Comparison of ENCODE assay signal across 9 mouse cellular contexts in genomic region chr10:117941266-117941651, GRCm38 (mm10).
DNase-seq lines count a peak whose midpoint lies in the region; ATAC-seq and TF ChIP-seq lines count a peak whose summit lies in the region.
"Had no signal": no experiment of that assay in that cellular context is flagged by ENCODE, and none has a peak within 500 bp of the region (broad histone marks: within the 10 kb centered on the region; RNA-seq: fewer than 3 reads in every experiment).

No protein-coding gene starts in this region.

- H3K36me3 ChIP-seq in heart, embryonic 11.5 days (ENCODE audit: control insufficient read depth, insufficient read depth, low read length), result no peaks in the 10 kb centered on the region
- H3K36me3 ChIP-seq in macrophage (ENCODE audit: inconsistent target), result no peaks in the 10 kb centered on the region

- no peak overlapping the region for H3K4me3 ChIP-seq in heart, embryonic 11.5 days (ENCODE audit: low read depth, low read length)
- no peak overlapping the region; the same call in 1 of the 2 replicates for H3K4me3 ChIP-seq in layer of hippocampus, adult 2 months
- H3K4me3 ChIP-seq in embryonic fibroblast, embryonic 13.5 days (ENCODE audit: insufficient read depth, low read length), result no peak overlapping the region
- peak overlapping the region; percentile 8; the same call in 1 of the 2 replicates for H3K4me3 ChIP-seq in macrophage (ENCODE audit: inconsistent target)

- no peak for ATAC-seq in heart, embryonic 11.5 days (replicated peaks; ENCODE audit: insufficient number of reproducible peaks, low FRiP score, low TSS enrichment)

- peak overlapping the region; percentile 27 for H3K4me2 ChIP-seq in heart, embryonic 11.5 days

- no peaks in the 10 kb centered on the region for H3K27me3 ChIP-seq in heart, embryonic 11.5 days (ENCODE audit: control insufficient read depth, insufficient read depth, low read length)

- H3K9ac ChIP-seq in heart, embryonic 11.5 days (ENCODE audit: low read depth, low read length), result no peak overlapping the region

- no peaks in the 10 kb centered on the region for H3K79me2 ChIP-seq in macrophage (ENCODE audit: inconsistent target)

- no peak for TF ChIP-seq CTCF in layer of hippocampus, adult 2 months (conservative IDR thresholded peaks at IDR 0.05)
- no peak for TF ChIP-seq CTCF in embryonic fibroblast, embryonic 13.5 days (IDR thresholded peaks at IDR 0.05; ENCODE audit: borderline replicate concordance, insufficient read depth, low read length)

- 67% methylated on average over 3 of the region's 3 CpGs for WGBS in heart, embryonic 11.5 days (ENCODE audit: insufficient replicate concordance)
- WGBS in macrophage (ENCODE audit: missing documents), result 0% methylated on average over 3 of the region's 3 CpGs

- peak overlapping the region; percentile 16; the same call in 1 of the 2 replicates for H3K27ac ChIP-seq in heart, embryonic 11.5 days (ENCODE audit: low read depth, low read length)
- H3K27ac ChIP-seq in layer of hippocampus, adult 2 months, result 0 out of 2 replicates have a peak overlapping the region, but pooled peaks have one; percentile 28
- peak overlapping the region; percentile 27; the same call in 1 of the 2 replicates for H3K27ac ChIP-seq in embryonic fibroblast, embryonic 13.5 days (ENCODE audit: insufficient read depth, low read length)
- peak overlapping the region; percentile 85 for H3K27ac ChIP-seq in macrophage

- DNase-seq in heart, adult 8-10 months (ENCODE audit: low spot score), result no peak
- DNase-seq in layer of hippocampus, adult 2 months (ENCODE audit: low spot score in 2 of 2), result no peak
- no peak for DNase-seq in layer of hippocampus, adult 9-11 months
- DNase-seq in urinary bladder, adult 2 months (ENCODE audit: low spot score), result no peak
- DNase-seq in urinary bladder, adult 18-20 months (ENCODE audit: low spot score in 2 of 2), result no peak
- DNase-seq: left cerebral cortex, postnatal 4 days had no signal

- no peak for TF ChIP-seq POLR2A in embryonic fibroblast, embryonic 13.5 days (IDR thresholded peaks at IDR 0.05; ENCODE audit: low read depth, low read length)

- H3K4me1 ChIP-seq in heart, embryonic 11.5 days (ENCODE audit: control insufficient read depth, insufficient read depth, low read length), result peaks cover 26% of the 10 kb centered on the region
- peaks cover 6% of the 10 kb centered on the region for H3K4me1 ChIP-seq in embryonic fibroblast, embryonic 13.5 days (ENCODE audit: control insufficient read depth, insufficient read depth, low read length)

- no peaks in the 10 kb centered on the region for H3K9me3 ChIP-seq in heart, embryonic 11.5 days (replicated peaks; ENCODE audit: control insufficient read depth, low read length)

Comparison
In these comparisons a context has a peak if more than half of its experiments do, and no peak if none do; other contexts are left out.
1. H3K27ac ChIP-seq: peak in every context shown above with its lines; median percentile 85 in macrophage; 28 in layer of hippocampus, adult 2 months; 27 in embryonic fibroblast, embryonic 13.5 days; 16 in heart, embryonic 11.5 days.